Mouse (Mus musculus) G1E (cell line): Measurements from ENCODE around the gene Thsd7a. TPM values are rescaled to one million over a fixed set of nuclear protein-coding genes. Genes with fewer than 3 reads are reported as not detected.

Experiments used
- ATAC-seq: 2 replicates; pipeline ENCODE4 v1.8.0; 2016; ENCODE audit warnings: mild to moderate bottlenecking; ENCODE audit not compliant: insufficient number of reproducible peaks, poor library complexity, low FRiP score, severe bottlenecking; ENCODE audit errors: extremely low read depth
- DNase-seq: peaks from one replicate; pipeline ENCODE4 v3.0.0; 2012; ENCODE audit warnings: low spot score
- H3K27me3 ChIP-seq: 2 replicates; pipeline ENCODE4 v1.6.1; 2012; ENCODE audit warnings: mild to moderate bottlenecking, low read length, inconsistent platforms; ENCODE audit not compliant: insufficient read depth
- H3K36me3 ChIP-seq: replicated peaks from 2 replicates; pipeline ENCODE3; 2012; ENCODE audit warnings: mild to moderate bottlenecking, inconsistent platforms
- H3K4me1 ChIP-seq: 2 replicates; pipeline ENCODE4 v1.6.1; 2012; ENCODE audit warnings: low read depth, low read length, inconsistent platforms, mixed read lengths; ENCODE audit not compliant: insufficient read depth
- H3K4me3 ChIP-seq: 2 replicates; pipeline ENCODE4 v1.5.1; 2012; ENCODE audit warnings: low read depth, mild to moderate bottlenecking, inconsistent platforms, low read length, moderate library complexity, mixed read lengths
- H3K9me3 ChIP-seq: replicated peaks from 2 replicates; pipeline ENCODE4 v1.6.1; 2012; ENCODE audit warnings: inconsistent platforms
- CTCF ChIP-seq: IDR thresholded peaks from 2 replicates; pipeline ENCODE4 v1.5.1; 2012; ENCODE audit warnings: low read depth, low read length, inconsistent platforms, mixed read lengths
- GATA1 ChIP-seq: IDR thresholded peaks from 2 replicates; pipeline ENCODE4 v1.6.1; 2012; ENCODE audit warnings: borderline replicate concordance, low read length, inconsistent platforms, mixed read lengths
- GATA2 ChIP-seq: IDR thresholded peaks from 2 replicates; pipeline ENCODE4 v1.6.1; 2012; ENCODE audit warnings: low read depth, low read length, inconsistent platforms, borderline replicate concordance
- POLR2AphosphoS5 ChIP-seq: IDR thresholded peaks from 2 replicates; pipeline ENCODE4 v1.6.1; 2012; ENCODE audit warnings: low read depth, low read length, inconsistent platforms; ENCODE audit not compliant: insufficient replicate concordance
- TAL1 ChIP-seq: conservative IDR thresholded peaks from 2 replicates; pipeline ENCODE4 v1.6.1; 2012; ENCODE audit warnings: low read depth, low read length, inconsistent platforms, mixed read lengths
- polyA plus RNA-seq: library from polyadenylated mRNA; stranded (reverse); fragments of >175 nt; gene quantifications from 2 replicates; pipeline ENCODE4 v1.2.3, GENCODE M21; 2012
- total RNA-seq, 2 experiments: library from RNA; stranded (forward) in 1 of 2; stranded (reverse) in 1 of 2; fragments of 200-1000 nt in 1 of 2; fragments of >200 nt in 1 of 2; fragmentation: Nextera tagmentation in 1 of 2; gene quantifications; 2 replicates each; pipeline ENCODE4 v1.2.3; 2014 to 2017

Gene Thsd7a
- total and polyA plus RNA-seq, 3 experiments: 0.10 to 0.11 TPM; not detected in 1

GRCm38 (mm10) chr6:12358737-12359136 is 390.5 kb downstream of the Thsd7a start:
- Histone ChIP-seq H3K9me3 (no peaks in the 10 kb centered on the region), H3K36me3 (no peaks in the 10 kb centered on the region), H3K4me1 (no peaks in the 10 kb centered on the region), H3K27me3 (no peaks in the 10 kb centered on the region), H3K4me3 (no peak overlapping the region)
- ATAC-seq: no peak
- DNase-seq: no peak
- TF ChIP-seq GATA1 (no peak), GATA2 (no peak), CTCF (no peak), TAL1 (no peak), POLR2AphosphoS5 (no peak)

GRCm38 (mm10) chr6:12353573-12353972 is 395.6 kb downstream of the Thsd7a start:
- Histone ChIP-seq H3K9me3 (no peaks in the 10 kb centered on the region), H3K27me3 (no peaks in the 10 kb centered on the region), H3K4me3 (no peak overlapping the region), H3K36me3 (no peaks in the 10 kb centered on the region), H3K4me1 (no peaks in the 10 kb centered on the region)
- TF ChIP-seq GATA1 (no peak), GATA2 (no peak), CTCF (no peak), POLR2AphosphoS5 (no peak), TAL1 (no peak)
- ATAC-seq (no peak), DNase-seq (no peak)

DNA sequence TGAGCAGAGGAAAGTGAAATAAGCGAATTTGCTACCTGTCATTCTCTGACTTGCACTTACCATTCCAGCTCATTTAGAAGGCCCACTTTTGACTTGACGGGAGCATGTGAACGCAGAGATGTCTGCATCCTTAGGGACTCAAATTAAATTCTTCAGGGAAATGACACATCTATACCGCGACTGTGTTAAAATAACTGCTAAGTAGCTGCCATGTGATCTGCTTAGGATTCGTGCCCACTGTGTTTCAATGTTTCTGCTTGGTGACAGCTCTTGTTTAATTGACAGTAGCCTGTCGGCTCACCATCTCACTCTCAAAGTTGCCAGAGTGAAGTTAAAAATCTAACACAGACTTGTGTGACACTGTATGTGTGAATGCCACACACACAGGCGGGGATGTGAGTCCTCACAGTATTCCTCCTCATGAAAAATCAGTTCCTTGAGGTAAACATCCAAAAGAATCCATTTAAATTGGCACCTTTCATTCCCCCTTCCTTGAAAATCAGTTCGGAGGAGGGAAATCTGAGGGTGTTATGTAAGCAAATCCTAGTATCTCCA is 397.0 kb downstream of the Thsd7a start:
- Histone ChIP-seq H3K27me3 (0 out of 2 replicates have a peak, but pooled peaks cover 3% of the 10 kb centered on the region), H3K4me3 (no peak overlapping the region), H3K4me1 (no peaks in the 10 kb centered on the region; the same call in 1 of the 2 replicates), H3K36me3 (no peaks in the 10 kb centered on the region), H3K9me3 (no peaks in the 10 kb centered on the region)
- DNase-seq (no peak), ATAC-seq (no peak)
- TF ChIP-seq TAL1 (no peak), GATA2 (no peak), GATA1 (no peak), CTCF (no peak), POLR2AphosphoS5 (no peak)

DNA sequence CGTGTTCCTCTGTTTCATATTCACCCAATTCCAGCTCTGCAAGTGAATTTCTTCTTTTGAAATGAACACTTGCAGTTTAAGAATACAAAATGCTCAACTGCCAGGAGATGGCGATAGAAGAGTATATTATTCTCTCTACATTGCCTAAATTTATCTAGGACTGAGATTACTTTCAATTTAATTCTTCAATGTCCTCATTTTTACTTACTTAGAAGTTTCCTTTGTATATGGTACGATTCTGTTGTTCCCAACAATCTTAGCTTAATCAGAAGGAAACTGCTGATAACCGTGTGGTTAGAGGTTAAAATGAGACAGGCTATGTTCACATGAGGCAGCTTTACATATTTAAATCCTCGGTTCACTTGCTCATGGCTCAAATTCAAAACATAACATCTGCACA is 398.5 kb downstream of the Thsd7a start:
- no peak for DNase-seq
- H3K4me1 ChIP-seq: no peaks in the 10 kb centered on the region; the same call in 1 of the 2 replicates
- H3K9me3 ChIP-seq: no peaks in the 10 kb centered on the region
- TF ChIP-seq TAL1 (no peak), CTCF (no peak), GATA2 (no peak), GATA1 (no peak), POLR2AphosphoS5 (no peak)
- 0 out of 2 replicates have a peak, but pooled peaks cover 3% of the 10 kb centered on the region for H3K27me3 ChIP-seq
- no peak overlapping the region for H3K4me3 ChIP-seq
- ATAC-seq: no peak
- no peaks in the 10 kb centered on the region for H3K36me3 ChIP-seq

DNA sequence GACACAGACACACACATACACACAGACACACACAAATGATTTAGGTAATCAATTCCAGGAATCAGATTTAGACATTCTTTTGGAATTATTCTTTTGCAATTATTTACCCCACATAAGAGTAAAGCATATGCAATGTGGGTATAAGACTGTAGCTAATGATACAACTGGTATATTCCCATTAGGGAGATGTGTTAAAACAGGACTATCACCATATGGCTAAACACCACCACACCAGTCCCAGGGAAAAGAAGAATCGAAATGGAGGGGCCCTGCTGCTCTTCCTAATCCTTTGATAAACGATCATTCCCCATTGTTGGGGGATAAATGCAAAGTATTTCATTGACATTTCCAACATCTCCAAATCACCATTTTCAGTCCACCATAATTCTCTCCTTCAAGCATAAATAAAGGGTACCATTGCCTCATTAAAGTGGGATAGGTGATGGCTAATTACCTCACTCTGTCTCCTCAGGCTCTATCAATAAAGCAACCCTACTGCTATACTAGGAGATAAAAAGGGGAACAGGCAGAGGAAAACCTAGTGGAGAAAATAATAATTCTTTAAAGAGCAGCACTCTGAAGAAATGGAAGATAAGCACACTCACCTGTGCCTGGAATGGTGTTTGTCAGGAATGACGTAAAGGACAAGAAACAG is 400.0 kb downstream of the Thsd7a start:
- Histone ChIP-seq H3K36me3 (no peaks in the 10 kb centered on the region), H3K4me1 (no peaks in the 10 kb centered on the region; the same call in 1 of the 2 replicates), H3K9me3 (no peaks in the 10 kb centered on the region), H3K27me3 (0 out of 2 replicates have a peak, but pooled peaks cover 3% of the 10 kb centered on the region), H3K4me3 (no peak overlapping the region)
- TF ChIP-seq GATA1 (no peak), GATA2 (no peak), CTCF (no peak), POLR2AphosphoS5 (no peak), TAL1 (no peak)
- DNase-seq (no peak), ATAC-seq (no peak)

DNA sequence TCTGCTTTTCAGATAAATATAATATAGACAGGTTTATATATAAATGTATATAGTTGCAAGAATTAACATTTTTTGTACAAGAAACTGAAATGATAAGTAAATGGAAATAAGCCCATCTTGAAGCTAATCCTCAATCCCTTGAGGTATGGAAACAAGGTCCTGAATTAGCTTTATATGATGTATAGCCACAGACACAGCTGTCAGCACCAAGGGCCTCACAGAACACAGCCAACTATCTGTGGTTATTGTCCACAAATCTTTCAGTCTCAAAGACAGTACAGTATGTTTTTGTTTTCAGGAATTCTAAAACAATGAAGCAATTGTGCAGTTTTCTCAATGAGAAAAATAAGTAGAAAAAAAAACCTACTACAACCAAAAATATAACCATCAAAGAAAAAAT is 400.5 kb downstream of the Thsd7a start:
- DNase-seq (no peak), ATAC-seq (no peak)
- Histone ChIP-seq H3K4me3 (no peak overlapping the region), H3K9me3 (no peaks in the 10 kb centered on the region), H3K36me3 (no peaks in the 10 kb centered on the region), H3K27me3 (0 out of 2 replicates have a peak, but pooled peaks cover 3% of the 10 kb centered on the region), H3K4me1 (no peaks in the 10 kb centered on the region; the same call in 1 of the 2 replicates)
- no peak for TF ChIP-seq CTCF
- TF ChIP-seq POLR2AphosphoS5: no peak
- no peak for TF ChIP-seq GATA2
- TF ChIP-seq GATA1: no peak
- no peak for TF ChIP-seq TAL1
